Mouse (Mus musculus): Measurements from ENCODE around the gene Sh3d19. TPM values are rescaled to one million over a fixed set of nuclear protein-coding genes. Genes with fewer than 3 reads are reported as not detected.
A peak's percentile ranks its signal among the peaks of the same experiment; 100 is the strongest.

Gene Sh3d19
- polyA plus RNA-seq, 1 experiment from 2014 or later = 38.2 TPM

- TF ChIP-seq CTCF (IDR thresholded peaks at IDR 0.05; ENCODE audit: low read depth) = no peak
- H3K4me1 ChIP-seq (ENCODE audit: insufficient read depth) = no peaks in the 10 kb centered on the region
- no peak overlapping the region for H3K27ac ChIP-seq (ENCODE audit: low read depth)
- no peaks in the 10 kb centered on the region for H3K27me3 ChIP-seq (ENCODE audit: insufficient read depth, low read length)
- H3K9ac ChIP-seq = no peak overlapping the region
- H3K4me3 ChIP-seq (ENCODE audit: low read depth, low read length) = no peak overlapping the region
- WGBS = 66% methylated on average over 11 of the region's 11 CpGs
- DNase-seq (no peak), ATAC-seq (ENCODE audit: insufficient read depth) (no peak)
- H3K4me2 ChIP-seq = no peak overlapping the region
- no peaks in the 10 kb centered on the region for H3K36me3 ChIP-seq (ENCODE audit: insufficient read depth)
- no peaks in the 10 kb centered on the region for H3K9me3 ChIP-seq (ENCODE audit: low read depth, low read length)
Observed at GRCm38 (mm10) chr3:85993744-85994143, 22.8 kb downstream of the Sh3d19 start.

- ATAC-seq (ENCODE audit: insufficient read depth) = no peak
- Histone ChIP-seq H3K4me3 (ENCODE audit: low read depth, low read length) (no peak overlapping the region), H3K9ac (no peak overlapping the region), H3K4me2 (no peak overlapping the region), H3K27me3 (ENCODE audit: insufficient read depth, low read length) (no peaks in the 10 kb centered on the region), H3K36me3 (ENCODE audit: insufficient read depth) (no peaks in the 10 kb centered on the region), H3K9me3 (ENCODE audit: low read depth, low read length) (no peaks in the 10 kb centered on the region), H3K27ac (ENCODE audit: low read depth) (no peak overlapping the region), H3K4me1 (ENCODE audit: insufficient read depth) (no peaks in the 10 kb centered on the region)
- WGBS = 76% methylated on average over 4 of the region's 4 CpGs
- no peak for TF ChIP-seq CTCF (IDR thresholded peaks at IDR 0.05; ENCODE audit: low read depth)
- DNase-seq = no peak
Observed at GRCm38 (mm10) chr3:85994645-85995044, 23.7 kb downstream of the Sh3d19 start.

GRCm38 (mm10) chr3:86001271-86001670 lies 30.4 kb downstream of the Sh3d19 start:
- Histone ChIP-seq H3K4me2 (no peak overlapping the region), H3K27ac (ENCODE audit: low read depth) (no peak overlapping the region), H3K9ac (no peak overlapping the region), H3K4me3 (ENCODE audit: low read depth, low read length) (no peak overlapping the region), H3K9me3 (ENCODE audit: low read depth, low read length) (no peaks in the 10 kb centered on the region), H3K27me3 (ENCODE audit: insufficient read depth, low read length) (no peaks in the 10 kb centered on the region), H3K4me1 (ENCODE audit: insufficient read depth) (no peaks in the 10 kb centered on the region), H3K36me3 (ENCODE audit: insufficient read depth) (no peaks in the 10 kb centered on the region)
- DNase-seq (no peak), ATAC-seq (ENCODE audit: insufficient read depth) (no peak)
- TF ChIP-seq CTCF (IDR thresholded peaks at IDR 0.05; ENCODE audit: low read depth) = no peak
- WGBS = 80% methylated on average over 3 of the region's 3 CpGs

GRCm38 (mm10) chr3:86002423-86002822 lies 31.5 kb downstream of the Sh3d19 start, which contains the start of gene Prss48:
Gene Prss48, minus strand, starts transcription at chr3:86002491.
- Histone ChIP-seq H3K27ac (ENCODE audit: low read depth) (peak within 1 kb of the TSS; percentile 40; the same call in 1 of the 2 replicates), H3K4me1 (ENCODE audit: insufficient read depth) (no peaks in the 10 kb centered on the region)
- WGBS = 77% methylated on average over 17 of the region's 17 CpGs

GRCm38 (mm10) chr3:86002940-86003339 lies 32.0 kb downstream of the Sh3d19 start:
- Histone ChIP-seq H3K4me3 (ENCODE audit: low read depth, low read length) (no peak overlapping the region), H3K4me1 (ENCODE audit: insufficient read depth) (no peaks in the 10 kb centered on the region), H3K36me3 (ENCODE audit: insufficient read depth) (no peaks in the 10 kb centered on the region), H3K4me2 (no peak overlapping the region), H3K9me3 (ENCODE audit: low read depth, low read length) (no peaks in the 10 kb centered on the region), H3K9ac (no peak overlapping the region), H3K27ac (ENCODE audit: low read depth) (0 out of 2 replicates have a peak overlapping the region, but pooled peaks have one; percentile 40), H3K27me3 (ENCODE audit: insufficient read depth, low read length) (no peaks in the 10 kb centered on the region)
- TF ChIP-seq CTCF (IDR thresholded peaks at IDR 0.05; ENCODE audit: low read depth) = no peak
- ATAC-seq (ENCODE audit: insufficient read depth) (no peak), DNase-seq (peak; percentile 15)
- 60% methylated on average over 5 of the region's 5 CpGs for WGBS

More at GRCm38 (mm10) chr3:86002423-86002822, 31.5 kb downstream of the Sh3d19 start, which contains the start of gene Prss48:
- TF ChIP-seq CTCF (IDR thresholded peaks at IDR 0.05; ENCODE audit: low read depth) = peak; percentile 50
- H3K4me2 ChIP-seq = no peak within 1 kb of the TSS
- no peak within 1 kb of the TSS for H3K9ac ChIP-seq
- H3K9me3 ChIP-seq (ENCODE audit: low read depth, low read length) = no peaks in the 10 kb centered on the region
- DNase-seq (peak; percentile 19), ATAC-seq (ENCODE audit: insufficient read depth) (no peak)
- no peaks in the 10 kb centered on the region for H3K36me3 ChIP-seq (ENCODE audit: insufficient read depth)
- H3K27me3 ChIP-seq (ENCODE audit: insufficient read depth, low read length) = no peaks in the 10 kb centered on the region
- no peak within 1 kb of the TSS for H3K4me3 ChIP-seq (ENCODE audit: low read depth, low read length)

GRCm38 (mm10) chr3:86004751-86005150 lies 33.8 kb downstream of the Sh3d19 start:
- H3K9ac ChIP-seq = no peak overlapping the region
- no peak for ATAC-seq (ENCODE audit: insufficient read depth)
- WGBS = 91% methylated on average over 10 of the region's 10 CpGs
- no peaks in the 10 kb centered on the region for H3K36me3 ChIP-seq (ENCODE audit: insufficient read depth)
- H3K4me2 ChIP-seq = no peak overlapping the region
- H3K4me3 ChIP-seq (ENCODE audit: low read depth, low read length) = no peak overlapping the region
- no peak for TF ChIP-seq CTCF (IDR thresholded peaks at IDR 0.05; ENCODE audit: low read depth)
- H3K9me3 ChIP-seq (ENCODE audit: low read depth, low read length) = no peaks in the 10 kb centered on the region
- DNase-seq = no peak
- H3K4me1 ChIP-seq (ENCODE audit: insufficient read depth) = no peaks in the 10 kb centered on the region
- H3K27me3 ChIP-seq (ENCODE audit: insufficient read depth, low read length) = no peaks in the 10 kb centered on the region
- no peak overlapping the region for H3K27ac ChIP-seq (ENCODE audit: low read depth)

GRCm38 (mm10) chr3:86010618-86011017 lies 39.7 kb downstream of the Sh3d19 start:
- H3K9me3 ChIP-seq (ENCODE audit: low read depth, low read length) = no peaks in the 10 kb centered on the region
- H3K4me3 ChIP-seq (ENCODE audit: low read depth, low read length) = no peak overlapping the region
- no peaks in the 10 kb centered on the region for H3K4me1 ChIP-seq (ENCODE audit: insufficient read depth)
- 43% methylated on average over 3 of the region's 3 CpGs for WGBS
- no peak for TF ChIP-seq CTCF (IDR thresholded peaks at IDR 0.05; ENCODE audit: low read depth)
- peak; percentile 47 for DNase-seq
- H3K27ac ChIP-seq (ENCODE audit: low read depth) = no peak overlapping the region
- no peak overlapping the region for H3K9ac ChIP-seq
- H3K4me2 ChIP-seq = no peak overlapping the region
- no peaks in the 10 kb centered on the region for H3K27me3 ChIP-seq (ENCODE audit: insufficient read depth, low read length)
- 0 out of 2 replicates have a peak, but pooled peaks have one; percentile 35 for ATAC-seq (ENCODE audit: insufficient read depth)
- H3K36me3 ChIP-seq (ENCODE audit: insufficient read depth) = no peaks in the 10 kb centered on the region

Data from lung, embryonic 14.5 days (tissue).